Mouse (Mus musculus) urinary bladder, postnatal 10 days (tissue): ENCODE measurements around the gene Aplnr.

ENCODE experiments used
- DNase-seq: peaks from one replicate; pipeline ENCODE4 v3.0.0; 2022; ENCODE audit warnings: low spot score

Aplnr gene

GRCm38 (mm10) chr2:85187582-85188151 is 51.6 kb downstream of the Aplnr start:
- no peak for DNase-seq
